Mouse (Mus musculus) kidney, postnatal 25 days (tissue): ENCODE measurements around the gene Stox2.
"Not testable (repeated sequence)": the region's sequence is repeated elsewhere in the genome, so short reads cannot be mapped to it uniquely, and the experiment has no call there.

Experiments used
- DNase-seq, 2 experiments: peaks; one replicate each; pipeline ENCODE4 v3.0.0; 2021; ENCODE audit warnings: mixed read lengths in 2 of 2

Gene Stox2

DNA sequence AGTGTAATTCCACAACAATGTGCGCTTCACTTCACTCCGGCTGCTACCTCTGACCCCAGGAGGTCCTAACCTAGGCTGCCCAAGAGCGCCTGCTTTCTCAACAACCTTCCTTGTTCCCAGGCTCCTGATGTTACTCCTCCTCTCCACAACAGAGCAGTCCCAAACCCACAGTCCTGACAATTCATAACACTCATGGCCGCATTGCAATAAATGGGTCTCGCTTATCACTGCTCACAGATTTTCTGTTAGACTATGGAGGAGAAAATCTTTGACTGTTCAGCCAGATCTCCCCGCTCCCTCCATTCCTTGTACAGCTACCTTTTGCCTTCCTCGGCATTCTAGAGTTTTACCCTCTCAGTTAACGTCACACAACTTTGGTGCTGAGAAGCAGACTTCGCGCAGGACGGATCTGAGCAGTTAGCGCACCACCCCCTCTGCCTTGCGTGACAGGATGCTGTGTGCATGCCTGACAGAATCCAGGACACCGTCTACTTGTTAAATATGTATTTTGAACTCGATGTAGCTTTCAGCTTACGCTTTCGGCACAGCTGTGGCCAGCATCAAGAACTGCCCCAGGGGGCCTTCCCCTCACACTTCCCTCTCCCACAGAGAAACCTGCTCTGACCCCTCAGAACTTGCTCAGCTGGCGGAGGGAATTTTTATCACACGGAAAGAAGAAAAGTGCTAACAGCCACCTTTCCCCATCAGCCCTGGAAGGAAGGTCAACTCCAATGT is at the start of gene Stox2:
TSS of gene Stox2 (minus strand) at position 51 of the 735 bp plus-strand sequence.
- DNase-seq = no peak

DNA sequence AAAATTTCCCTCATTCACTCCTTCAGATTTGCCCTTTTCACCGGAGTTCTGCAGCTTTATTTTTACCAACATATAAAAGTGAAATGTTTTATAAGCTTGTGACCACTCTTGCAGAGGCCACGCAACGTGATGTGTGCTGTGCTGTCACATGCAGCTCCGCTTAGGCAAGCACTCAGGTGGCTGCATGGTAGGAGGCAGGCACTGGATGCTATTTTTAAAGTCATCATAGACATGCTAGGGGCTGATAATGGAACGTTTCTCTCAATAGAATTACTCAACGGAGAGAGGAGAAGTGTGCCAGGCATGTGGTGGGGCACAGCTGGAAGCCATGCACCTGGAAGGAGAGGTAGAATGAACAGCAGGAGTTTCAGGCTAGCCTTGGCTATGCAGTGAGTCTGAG is 49.3 kb upstream of the Stox2 start:
- DNase-seq = no peak

DNA sequence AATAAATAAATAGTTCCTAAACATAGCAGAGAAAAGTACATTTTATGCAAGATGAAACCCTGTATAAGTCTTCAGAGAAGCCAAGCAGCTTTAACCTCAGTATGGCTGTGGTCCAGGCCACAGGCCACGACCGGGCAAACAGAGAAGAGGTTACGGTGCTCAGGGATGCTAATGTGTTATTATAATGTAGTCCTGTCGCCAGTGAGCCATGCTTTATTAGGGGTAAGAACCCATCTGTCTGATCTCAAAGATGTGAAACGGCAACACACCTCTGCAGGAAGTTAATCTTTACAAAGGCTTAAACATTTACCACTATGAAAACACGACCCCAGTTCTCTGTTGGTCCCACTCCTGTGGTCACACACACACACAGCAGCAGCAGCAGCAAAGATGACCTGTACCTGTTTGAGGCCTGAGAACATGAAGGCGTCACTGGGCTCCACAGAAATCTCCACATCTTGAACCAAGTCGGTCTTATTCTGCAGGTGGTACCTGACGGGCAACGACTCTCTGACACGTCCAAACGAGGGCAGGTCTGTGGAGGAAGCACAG is 48.5 kb upstream of the Stox2 start:
- no peak for DNase-seq

DNA sequence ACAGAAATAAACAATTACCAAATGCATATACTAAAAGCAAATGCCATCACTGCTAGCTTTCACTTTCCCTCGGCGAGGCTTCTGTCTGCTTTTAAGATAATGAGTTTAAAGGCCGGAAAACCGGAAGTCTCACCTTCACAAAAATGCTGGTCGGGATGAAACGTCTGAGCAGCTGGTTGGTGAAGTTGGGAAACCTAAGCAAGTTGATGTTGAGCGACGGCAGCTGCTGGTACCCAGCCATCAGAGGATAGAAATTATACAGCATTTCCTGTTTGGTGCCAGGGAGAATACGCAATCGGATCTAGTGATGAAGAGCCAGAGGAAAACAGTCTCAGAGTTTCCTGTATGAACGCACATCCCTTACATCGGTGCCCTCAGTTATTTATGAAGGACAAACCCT is 46.9 kb upstream of the Stox2 start:
- DNase-seq = no peak

DNA sequence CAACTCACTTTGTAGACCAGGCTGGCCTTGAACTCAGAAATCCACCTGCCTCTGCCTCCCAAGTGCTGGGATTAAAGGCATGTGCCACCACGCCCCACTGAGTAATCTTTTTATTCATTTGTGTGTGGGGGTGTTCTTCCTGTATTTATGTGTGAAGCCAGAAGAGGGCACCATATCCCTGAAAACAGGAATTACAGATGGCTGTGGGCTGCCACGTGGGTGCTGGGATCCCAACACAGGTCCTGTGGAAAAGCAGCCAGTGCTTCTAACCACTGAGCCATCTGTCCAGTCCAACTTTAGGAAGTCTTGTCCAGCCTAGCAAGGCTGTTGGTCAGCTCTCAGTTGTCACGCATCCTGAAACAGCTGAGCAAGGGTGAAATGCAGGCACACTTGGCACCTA is 41.1 kb upstream of the Stox2 start:
- peak in 1 of 2 experiments; percentile 24 for DNase-seq

DNA sequence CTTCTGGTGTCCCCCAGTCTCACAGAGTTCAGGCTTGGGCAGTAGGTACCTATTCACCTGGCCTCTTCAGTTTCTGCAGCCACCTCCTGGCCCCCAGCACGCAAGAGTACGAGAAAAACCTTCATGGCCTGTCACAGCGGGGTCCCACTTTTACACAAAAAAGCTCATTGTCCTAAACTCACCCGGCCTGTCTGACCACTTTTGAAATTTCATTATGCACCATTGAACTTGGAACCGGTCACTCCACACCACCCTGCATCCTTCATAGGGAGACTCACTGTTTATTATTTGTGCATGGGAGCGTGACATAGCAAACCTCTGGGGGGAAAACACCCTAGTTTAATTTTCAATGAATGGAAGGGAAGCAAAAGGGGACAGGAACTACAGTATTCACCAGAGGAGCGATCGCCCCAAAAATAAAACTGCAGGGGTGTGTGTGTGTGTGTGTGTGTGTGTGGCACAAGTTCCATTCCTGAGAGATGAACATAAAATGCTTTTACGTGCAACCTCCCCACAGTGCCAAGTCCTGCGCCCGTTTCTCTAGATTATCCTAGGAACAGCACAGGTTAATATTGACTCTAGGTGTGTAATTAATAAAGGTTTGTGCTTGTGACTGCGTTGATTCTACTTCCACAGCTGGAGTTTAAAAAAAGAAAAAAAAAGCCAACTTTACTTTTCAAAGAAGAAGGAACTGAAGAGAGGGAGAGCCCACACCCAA is 36.4 kb upstream of the Stox2 start:
- peak; percentile 53 to 60 for DNase-seq

DNA sequence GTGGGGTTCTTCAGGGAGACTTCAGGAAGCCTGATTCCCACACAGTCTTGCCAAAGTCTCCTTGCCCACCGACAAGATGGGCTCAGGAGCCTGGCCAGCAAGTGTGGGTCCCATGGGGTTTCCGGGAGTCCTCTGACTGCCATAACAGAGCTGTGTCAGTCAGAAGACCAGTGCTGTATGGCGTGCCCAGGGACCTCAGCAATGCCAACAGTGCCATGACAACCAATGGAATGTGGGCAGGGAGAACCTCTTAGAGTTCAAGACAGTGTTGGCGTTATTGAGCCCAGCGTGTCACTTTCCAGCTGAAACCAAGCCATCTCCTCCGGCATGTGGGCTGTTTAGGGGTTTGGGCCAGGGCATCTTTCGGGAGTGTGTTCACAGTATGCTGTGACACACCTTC is 33.9 kb upstream of the Stox2 start:
- no peak for DNase-seq

DNA sequence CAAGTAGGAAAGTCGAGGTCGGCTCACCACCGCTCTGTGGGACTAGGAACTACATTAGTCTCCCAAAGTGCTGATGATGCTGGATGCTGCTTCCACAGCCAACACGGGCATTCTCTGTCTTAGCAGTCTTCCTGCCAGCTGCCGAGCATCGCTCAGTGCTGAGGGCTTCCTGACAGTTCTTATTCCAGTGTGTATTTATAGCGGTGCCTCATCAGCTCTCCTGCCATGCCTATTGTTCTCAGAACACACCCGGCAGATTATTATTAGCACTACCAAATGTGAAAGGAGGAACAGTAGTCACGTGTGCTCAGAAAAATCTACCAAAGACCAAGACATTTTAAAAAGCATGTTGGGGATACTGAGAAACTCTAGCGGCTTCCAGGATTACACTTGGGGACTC is 15.5 kb upstream of the Stox2 start:
- DNase-seq = peak; percentile 42 to 79

DNA sequence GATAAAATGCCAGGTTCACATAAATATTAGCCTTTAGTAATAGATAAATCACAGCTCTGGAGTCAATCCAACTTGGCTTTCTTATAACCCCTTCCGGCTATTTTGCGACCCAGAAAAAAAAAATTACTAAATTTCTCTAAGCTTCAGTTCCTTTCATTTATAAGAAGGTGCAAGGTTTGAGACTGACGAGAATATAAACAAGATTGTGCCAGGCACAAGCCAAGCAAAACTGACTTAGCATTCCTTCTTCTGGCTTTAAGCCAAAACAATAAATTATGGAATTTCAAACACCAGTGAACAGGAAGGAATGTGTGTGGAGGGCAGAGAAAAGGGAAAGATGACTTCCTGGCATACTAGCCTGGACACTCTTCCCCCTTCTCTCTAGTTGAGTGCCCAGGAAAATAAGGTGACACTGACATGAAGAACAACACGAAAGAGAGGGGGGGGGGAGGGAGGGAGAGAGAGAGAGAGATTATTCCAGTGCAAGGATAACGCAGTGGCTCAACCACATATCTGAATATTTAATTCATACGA is 13.1 kb upstream of the Stox2 start:
- DNase-seq = no peak

DNA sequence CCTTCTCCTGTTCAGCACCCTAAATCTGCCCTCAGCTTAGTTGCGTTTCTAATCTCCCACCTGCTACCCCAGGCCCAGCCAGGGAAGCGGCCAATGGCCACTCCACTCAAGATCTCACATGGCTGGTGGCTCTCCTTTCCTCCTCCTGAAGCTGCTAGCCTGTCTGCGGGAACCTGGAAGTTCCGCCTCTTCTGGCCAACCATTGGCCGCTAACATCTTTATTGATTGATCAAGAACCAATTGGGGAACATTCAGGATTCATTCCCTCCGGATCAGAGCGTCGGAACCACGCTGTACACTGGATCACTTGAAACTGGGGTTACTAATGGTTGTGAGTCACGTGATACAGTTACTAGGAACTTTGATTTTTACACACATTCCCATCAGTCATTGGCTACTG is 12.4 kb upstream of the Stox2 start:
- no peak for DNase-seq

DNA sequence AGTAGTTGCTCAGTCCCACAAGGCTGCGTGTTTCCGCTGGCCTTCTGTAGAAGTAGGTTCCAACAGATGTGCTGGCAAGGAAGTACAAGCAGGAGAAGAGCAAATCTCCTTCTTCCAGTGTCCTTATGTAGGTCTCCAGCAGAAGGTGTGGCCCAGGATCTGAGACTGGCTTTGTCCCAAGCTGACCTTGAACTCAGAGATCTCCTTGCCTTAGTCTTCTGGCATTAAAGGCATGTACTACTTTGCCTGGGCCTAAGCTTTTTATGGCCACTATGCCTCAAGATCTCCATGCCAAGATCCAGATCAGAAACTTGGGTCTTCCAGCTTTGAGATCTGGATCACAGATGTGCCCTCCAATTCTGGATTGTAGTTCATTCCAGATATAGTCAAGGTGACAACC is 3.0 kb upstream of the Stox2 start:
- not testable (repeated sequence) for DNase-seq

DNA sequence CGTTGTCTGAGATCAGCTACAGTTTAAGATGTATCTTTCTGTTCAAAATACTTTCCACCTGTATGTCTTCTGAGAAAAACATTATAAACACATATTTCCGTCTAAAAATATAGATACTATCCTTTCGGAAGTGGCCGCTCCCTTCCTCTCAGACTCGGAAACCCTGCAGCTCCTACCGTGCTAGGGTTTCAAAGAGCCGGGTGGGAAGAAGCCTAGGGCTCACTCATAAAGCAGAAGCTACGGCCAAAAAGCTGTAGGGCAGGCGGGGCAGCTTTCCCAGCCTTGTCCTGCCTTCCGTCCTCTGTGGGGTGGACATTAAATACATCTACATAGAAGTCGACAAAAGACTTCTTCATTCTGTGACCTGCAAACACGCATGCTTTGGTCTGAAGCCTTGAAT is 6.9 kb downstream of the Stox2 start:
- no peak for DNase-seq

DNA sequence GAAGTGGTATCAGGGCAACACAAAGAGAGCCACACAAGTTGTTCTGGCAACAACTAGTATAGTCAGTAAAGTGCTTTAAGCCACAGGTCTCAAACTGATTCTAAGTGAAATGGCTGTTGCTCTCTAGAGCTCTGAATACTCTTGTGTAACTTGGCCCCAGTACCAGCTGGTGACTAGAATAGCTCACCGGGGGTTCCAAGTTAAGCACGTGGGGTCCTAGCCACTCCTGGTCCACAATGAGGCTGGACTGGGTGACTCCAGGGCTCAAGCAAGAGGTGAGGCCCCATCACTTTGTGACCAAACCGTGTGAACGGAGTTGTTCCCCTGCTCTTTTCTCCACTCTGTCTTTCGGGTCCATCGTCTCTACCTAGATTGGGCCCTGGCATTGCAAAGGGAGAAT is 8.2 kb downstream of the Stox2 start:
- DNase-seq = no peak

DNA sequence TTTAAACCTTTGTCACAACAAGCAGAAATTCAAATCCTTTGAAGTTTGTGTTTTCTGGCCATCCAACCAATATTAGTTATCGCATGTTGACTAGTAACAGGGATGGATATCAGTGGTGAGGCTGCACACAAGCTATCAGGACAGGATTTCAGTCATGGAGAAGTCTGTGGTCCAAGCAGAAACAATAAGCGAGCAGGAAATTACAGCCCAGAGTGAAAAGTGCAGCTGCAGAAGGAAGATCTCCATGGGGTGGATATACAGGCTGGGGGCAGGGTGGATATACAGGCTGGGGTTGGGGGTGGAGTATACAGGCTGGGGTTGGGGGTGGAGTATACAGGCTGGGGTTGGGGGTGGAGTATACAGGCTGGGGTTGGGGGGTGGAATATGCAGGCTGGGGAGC is 10.3 kb downstream of the Stox2 start:
- no peak for DNase-seq

DNA sequence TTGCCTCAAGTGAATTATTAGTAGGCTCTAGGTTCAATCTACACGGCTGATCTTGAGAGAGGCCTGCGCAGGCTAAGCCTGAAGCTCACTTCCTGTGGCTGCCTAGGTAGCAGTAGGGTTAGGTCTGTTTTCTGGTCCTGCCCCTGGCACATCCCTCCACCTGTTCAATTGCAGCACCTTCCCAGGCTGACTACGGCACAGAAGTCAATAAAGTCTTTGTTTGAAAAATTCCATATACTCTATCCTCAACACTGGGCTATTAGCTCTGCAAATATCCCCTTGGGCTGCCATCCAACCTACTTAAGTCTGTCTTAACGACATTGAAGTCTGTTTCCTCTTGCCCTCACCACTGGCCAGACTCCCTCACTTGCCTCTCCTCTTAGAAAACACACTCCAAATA is 10.8 kb downstream of the Stox2 start:
- no peak for DNase-seq

DNA sequence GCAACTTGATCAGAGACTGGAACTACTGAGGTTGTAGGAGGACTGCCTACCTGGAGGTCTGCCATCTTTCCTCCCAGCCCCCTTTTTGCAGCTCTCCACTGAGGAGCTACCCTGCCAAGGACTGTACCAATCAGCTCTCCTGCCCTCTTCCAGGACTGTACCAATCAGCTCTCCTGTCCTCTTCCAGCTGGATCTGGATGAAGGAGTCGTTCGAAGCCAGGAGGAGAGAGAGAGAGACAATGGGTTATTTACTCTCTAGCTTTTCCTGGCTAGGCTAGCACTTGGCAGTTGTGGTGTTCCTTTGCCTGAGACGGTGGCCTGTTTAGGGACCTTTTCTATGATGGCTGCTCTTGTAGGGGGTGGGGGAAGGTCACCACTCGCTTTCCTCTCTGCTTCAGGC is 14.9 kb downstream of the Stox2 start:
- DNase-seq = no peak

DNA sequence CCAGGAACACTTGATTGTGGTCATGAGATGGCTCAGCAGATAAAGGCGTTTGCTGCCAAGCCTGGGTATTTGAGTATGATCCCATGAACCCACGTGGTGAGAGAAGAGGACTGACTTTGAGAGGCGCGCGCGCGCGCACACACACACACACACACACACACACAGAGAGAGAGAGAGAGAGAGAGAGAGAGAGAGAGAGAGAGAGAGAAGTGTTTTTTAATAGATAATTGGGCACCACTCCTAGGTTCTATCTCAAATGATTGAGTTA is 32.0 kb downstream of the Stox2 start:
- DNase-seq = peak; percentile 46 to 71

DNA sequence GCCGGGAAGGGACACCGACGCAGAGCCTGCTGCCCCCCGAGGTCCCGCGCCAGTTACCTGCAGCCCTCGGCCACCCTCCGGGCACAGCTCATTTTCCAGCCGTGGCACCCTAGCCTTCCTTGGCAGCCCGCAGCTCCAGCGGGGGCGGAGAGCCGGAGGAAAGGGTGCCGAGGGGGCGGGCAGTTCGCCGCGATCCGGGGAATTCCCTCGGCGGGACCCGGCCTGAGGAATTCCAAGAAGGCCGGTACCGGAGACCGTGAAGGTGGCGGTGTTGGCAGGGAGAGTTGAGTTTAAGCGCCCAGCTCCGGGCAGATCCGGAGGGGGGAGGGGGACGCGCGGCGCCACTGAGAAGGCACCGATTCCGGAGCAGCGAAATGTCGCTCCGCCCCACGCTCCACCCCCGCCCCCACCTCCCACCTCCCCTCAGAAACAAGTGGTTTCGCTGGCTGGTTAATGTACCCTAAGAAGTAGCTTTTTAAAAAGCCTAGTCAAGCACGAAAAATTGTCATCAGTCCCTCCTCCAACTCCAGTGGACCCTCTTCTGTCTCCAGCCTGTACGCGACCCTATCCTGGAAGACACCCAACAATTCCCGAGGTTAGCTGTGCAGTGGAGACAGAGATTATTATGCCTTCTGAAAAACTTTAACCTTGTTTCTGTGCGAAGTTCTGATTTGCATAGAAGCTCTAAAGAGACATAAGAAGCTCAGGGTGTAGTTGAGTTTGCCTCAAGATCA is 32.5 kb downstream of the Stox2 start:
- peak; percentile 90 to 94 for DNase-seq

DNA sequence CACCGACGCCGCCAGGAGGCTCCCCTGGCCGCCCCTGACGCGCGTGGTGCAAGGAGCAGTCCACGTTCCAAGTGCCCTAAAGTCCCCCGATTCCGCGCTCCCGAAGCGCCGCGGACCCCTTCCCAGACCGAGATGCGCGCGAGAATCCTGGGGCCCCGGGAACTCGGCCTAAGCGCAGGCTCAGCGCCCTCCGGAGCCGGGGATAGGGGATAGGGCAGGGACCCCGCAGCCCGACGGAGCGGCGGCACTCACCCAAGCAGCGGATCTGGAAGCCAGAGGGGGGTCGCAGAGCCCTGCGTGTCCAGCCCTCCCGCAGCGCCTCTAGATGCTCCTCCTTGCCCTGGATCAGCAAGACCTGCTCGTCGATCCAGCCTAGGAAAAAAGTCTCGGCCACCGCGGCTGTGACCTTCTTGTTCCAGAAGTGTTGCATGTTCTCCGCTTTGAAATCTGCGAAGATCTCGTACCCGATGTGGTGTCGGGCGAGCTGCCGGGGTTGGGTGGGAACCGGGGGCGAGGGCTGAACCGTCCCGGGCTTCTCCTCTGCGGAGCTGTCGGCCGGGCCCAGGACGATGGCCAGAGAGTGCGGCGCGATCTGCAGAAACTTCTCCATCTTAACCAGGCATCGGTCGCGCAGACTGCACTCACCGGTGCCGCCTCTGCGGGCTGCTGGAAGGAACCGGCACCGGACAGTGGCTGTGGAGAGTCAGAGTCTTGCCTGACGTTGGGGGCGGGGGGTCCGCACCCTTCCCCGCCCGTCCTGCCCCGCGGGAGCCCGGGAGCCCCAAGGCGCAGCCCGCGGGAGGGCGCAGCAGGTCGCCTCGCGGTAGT is 33.3 kb downstream of the Stox2 start:
- DNase-seq = peak; percentile 48 to 67

DNA sequence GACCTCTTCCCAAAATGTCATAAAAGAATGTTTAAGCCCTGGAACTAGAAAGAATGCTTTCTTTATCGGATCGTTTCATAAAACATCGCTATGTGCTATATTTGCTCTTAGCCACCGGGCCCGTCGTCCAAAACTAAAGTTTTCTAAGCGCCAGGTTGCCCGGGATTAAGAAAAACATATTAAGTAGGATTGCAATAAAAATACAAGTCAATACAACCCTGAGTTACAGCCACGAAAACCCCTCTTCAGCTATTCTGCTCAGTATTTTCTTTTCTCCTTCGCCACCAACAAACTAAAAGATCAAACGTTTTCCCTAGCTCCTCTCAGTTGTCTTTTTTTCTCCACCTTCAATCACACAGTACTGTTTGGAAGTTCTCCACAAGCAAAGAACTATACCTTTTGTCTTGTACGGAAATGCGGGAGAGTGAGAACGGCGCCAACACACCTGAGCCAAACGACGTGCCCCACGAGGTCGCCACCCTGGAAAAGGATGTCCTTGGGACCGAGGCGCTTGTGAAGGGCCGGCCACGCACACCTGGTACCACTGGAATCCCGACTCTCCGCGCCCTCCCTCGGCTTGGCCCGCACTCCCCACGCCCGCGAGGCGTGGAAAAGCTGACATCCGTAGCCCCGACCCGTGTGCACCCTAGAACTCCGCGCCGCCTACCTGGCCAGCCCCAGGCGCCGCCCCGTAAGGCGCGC is 34.0 kb downstream of the Stox2 start:
- DNase-seq = peak; percentile 48 to 75

DNA sequence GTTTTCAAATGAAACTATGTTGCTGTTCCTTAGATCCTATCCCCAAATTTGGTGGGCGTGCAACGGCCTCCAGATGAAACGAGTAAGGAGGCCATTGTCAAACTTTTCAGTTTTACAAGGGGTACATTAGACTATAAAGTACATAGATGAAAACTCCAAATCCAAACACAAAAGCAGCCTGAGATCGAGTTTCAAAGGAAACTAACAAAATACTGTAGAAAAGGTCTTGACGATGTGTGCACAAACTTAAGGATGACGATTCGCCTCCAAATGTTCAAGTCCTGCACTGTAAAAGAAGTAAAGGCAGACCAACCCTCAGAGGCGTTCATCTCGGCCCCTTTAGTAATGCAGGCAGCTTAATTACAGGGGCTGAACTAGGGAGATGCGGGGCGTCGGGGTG is 34.8 kb downstream of the Stox2 start:
- no peak for DNase-seq

DNA sequence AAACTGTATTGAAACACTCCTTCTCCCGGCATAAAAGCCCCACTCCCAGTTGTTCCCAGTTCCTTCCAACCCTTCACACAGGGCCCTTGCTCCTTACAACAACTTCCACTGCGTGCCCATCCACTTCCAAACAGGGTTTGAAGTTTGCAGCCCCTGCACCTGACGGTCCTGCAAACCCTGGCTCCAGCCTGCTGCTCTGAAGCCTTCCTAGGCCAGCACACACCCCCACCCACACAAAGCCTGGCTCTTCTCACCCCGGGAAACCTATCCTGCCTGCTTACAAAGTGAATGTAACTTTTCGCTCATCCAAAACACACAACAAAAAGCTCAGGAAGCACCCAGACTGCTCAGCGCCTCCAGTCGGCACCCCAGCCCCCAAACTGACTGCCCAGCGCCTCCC is 37.1 kb downstream of the Stox2 start:
- DNase-seq = no peak
